Mouse (Mus musculus) kidney, postnatal 14 days (tissue): ENCODE measurements around the gene Cep63.

Source experiments
- DNase-seq: peaks from one replicate; pipeline ENCODE4 v3.0.0; 2022; ENCODE audit warnings: mixed read lengths

Cep63 gene

DNA sequence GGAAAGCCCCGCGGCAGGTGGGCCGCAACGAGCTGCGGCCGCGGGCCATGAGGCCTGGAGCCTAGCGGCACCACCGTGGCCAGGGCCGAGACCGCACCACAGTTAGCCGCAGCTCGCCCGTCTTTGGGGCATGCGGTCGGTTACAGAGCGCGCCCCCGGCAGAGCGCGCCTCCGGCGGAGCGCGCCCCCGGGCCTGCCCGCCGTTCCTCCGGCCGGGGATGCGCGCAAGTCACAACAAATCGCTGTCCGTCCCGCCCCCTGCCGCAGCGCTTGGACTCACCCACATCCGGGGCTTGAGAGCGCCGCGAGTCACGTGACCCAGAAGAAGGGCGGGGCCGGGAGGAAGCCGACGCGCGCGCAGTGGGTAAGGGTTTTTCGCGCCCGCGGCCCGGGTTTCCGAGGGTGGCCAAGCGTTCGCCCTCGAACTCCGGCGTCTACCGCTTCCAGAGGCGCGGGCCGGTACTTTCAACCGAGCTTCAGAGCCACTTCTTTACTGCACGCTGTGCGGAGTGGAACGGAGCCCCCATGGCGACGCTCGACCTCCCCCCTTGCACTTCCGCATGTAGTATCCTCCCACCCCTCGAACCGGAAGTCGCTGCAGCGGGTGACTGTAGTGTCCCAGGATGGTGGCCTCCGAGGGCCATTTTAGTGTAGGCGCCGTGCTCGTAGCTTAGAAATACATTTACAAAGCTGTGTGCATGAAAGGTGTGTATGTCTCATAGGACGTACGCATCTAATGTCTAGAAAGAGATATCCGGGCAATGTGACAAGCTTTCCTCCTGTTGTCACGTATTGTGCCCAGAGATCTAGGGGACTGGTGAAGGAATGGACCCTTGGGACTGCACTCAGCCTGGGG is at the start of gene Cep63, which contains the start of gene Anapc13:
Gene Cep63, minus strand, starts transcription at position 552 of the 856 bp plus-strand sequence.
Gene Anapc13, plus strand, starts transcription at position 314 of the 856 bp plus-strand sequence.
- DNase-seq, result peak; percentile 99

DNA sequence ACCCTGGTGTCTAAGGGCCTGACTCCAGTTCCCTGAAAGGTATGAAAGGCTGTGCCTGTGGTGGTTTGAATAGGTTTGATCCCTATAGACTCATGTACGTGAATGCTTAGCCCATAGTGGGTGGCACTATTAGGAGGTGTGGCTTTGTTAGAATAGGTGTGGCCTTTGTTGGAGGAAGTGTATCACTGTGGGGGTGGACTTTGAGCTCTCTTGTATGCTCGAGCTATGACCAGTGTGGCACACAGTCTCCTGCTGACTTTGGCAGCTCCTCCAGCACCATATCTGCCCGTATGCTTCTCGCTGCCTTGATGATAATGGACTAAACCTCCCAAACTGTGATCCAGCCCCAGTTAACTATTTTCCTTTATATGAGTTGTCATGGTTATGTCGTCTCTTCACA is 49.6 kb upstream of the Cep63 start:
- no peak for DNase-seq

DNA sequence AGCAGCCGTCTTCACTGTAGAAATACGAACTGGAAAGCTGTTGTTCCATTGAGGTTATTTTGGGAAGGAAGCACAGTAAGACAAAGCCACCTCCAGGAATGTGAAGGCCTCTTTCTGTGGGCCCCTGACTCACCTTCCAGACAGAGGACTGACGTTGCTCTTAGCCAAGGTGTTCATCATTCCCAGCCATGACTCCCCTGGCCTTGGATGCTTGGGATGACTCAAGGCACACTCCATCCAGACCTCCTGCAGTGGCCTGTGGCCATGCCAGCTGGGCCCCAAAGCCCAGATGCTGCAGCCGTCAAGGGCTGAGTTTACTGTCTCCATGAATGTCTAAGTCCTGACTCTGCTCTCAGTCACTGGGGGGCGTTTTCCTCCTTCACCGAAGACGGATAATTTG is 47.0 kb upstream of the Cep63 start:
- no peak for DNase-seq

DNA sequence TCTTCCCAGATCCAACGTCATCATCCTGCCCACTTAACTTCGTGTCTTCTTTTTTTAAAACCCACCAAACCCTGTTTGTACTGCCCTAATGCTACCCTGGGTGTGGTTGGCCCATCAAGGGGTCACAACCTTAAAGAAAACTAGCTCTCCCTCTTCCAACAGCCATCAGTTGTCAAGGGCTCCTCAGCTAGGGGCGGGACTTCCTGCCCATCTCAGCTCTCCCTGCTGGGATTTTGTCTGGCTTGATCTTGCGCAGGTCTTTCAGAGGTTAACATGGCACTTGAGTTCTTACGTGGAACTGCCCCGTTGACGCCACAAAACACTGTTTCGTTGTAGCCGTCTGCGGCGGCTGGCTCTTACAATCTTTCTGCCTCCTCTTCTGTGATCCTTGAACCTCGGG is 42.6 kb upstream of the Cep63 start:
- no peak for DNase-seq

DNA sequence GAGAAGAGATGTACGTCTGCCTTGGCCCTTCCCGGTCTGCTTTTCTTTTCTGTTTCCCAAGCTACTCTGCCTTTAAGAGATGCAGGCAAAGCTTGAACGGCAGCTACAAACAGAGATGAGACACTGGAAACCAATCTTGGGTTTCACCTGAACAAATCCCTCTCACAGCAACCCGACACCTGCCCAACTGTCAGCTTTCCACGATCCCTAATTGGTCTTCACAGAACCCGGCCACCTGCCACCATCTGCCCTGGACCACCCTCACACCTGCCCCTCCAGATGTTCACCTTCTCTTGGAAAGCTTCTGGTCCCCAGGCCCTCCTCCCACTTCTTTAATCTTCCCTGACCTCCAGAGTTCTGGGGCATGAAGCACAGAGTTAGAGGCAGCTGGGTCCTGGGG is 41.8 kb upstream of the Cep63 start:
- DNase-seq, result no peak

DNA sequence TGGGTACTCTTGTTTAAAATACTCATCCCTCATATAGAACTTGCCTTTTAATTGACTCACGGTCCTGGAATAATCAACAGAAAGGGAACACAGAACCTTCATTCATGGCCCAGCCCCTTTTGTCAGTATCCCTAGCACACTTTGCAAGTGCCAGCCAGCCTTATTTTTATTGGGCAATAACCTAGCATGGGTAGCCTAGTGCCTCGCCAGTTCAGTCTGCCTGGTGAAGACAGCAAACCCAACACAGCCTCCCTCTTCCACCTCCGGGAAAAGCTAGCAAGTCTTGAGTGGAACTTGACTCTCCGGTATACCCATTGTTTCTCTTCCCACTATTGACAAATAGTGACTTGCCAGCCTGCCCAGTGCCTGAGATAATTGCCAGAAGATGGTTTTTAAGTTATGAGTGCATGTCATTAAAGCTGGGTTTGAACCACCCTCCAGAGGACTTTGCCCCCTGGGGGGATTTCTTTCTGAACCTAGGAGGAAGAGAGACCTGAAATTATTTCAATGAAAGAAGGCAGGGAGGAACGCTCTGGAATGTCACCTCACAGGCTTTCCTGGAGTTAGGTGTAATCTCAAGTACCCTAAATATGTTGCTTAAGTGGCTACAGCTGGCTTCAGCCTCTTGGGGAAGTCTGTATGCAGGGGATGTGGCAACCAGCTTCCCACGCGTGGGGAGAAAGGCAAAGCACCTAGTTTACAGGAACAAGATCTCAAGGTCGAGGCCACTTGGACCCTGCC is 30.2 kb upstream of the Cep63 start:
- no peak for DNase-seq

DNA sequence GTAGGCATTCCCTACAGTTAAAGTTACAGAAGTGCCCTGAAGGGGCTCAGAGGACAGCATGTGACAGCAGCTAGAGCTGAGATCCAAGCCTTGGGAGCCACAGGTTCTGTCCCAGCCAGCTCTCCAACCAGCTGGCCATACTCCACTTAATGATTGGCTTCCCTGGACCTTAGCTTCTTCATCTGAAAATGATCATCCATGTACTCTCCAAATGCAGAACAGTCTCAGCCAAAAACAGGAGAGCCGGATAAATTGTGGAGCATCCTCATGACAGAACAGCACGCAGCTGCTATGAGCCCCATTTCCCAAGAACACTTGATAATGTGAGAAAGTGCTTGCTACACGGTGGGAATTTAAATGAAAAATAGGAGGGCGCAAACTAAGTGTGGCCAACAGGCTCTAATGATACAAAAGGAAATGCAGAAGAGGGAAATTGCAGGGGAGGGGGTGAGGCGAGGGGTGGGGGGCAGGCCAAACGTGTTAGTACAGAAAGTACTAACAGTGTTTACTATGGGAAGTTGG is 24.9 kb upstream of the Cep63 start:
- no peak for DNase-seq

DNA sequence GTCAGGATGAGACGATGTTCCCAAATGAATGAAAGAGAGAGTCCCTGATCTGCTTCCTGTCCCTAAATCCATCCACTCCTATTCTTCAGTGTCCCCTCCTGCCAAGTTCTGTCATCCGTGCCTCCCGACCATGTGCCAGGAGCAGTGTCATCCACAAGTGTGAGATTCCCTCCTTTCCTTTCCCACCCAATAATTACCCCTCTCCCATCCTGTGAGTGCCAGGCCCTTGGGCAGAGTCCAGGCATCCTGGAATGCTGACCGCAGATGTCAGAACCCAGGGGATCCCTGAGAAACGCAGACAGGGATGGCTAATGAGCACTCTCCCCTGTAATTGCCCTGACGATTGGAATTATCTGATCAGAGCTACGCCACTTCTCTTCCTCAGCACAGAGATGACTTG is 24.3 kb upstream of the Cep63 start:
- DNase-seq, result no peak

DNA sequence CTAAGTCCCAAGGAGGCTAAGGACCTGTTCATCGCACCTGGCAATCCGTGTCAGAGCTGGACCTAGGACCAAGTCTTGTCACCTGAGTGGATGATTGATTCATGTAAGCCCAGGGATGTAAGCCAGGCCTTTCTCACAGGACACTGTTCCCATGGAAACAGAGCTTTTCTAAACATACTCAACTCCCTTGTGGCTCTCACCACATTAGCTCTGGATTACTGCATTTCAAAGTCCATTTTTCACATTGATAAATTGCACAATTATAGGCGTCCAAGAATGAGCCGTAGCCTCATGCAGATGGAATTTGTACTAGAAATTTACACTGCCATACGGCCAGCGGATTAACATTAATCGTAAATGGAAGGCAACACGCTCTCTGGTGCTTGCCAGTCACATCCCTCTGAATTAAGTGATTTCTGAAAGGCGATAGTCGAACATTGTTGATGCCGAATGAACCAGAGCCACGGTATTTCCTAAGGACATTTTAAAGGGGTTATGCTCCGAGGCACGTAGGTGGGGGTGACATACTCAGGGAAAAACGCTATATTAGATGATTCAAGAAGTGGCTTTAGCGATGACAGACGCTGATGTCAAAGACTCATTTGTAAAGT is 23.7 kb upstream of the Cep63 start:
- DNase-seq, result no peak

DNA sequence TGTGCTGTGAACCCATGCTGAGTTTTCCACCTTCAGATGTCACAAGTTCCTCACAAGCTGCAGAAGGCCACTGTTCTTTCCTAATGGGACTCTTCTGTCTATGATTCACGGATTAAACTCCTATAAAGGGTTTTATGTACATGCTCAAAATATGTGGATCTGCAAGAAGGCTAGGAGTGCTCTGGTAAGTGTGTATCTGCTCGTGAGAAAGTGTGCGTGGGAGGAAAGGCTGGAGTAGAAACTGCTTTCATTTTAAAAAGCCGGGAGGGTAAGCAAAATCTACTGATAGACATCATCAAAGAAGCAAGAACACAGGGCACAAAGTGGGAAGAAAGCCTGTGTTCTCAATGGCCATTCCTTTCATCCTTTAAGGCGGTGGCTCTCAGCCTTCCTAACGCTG is 20.7 kb upstream of the Cep63 start:
- DNase-seq, result no peak

DNA sequence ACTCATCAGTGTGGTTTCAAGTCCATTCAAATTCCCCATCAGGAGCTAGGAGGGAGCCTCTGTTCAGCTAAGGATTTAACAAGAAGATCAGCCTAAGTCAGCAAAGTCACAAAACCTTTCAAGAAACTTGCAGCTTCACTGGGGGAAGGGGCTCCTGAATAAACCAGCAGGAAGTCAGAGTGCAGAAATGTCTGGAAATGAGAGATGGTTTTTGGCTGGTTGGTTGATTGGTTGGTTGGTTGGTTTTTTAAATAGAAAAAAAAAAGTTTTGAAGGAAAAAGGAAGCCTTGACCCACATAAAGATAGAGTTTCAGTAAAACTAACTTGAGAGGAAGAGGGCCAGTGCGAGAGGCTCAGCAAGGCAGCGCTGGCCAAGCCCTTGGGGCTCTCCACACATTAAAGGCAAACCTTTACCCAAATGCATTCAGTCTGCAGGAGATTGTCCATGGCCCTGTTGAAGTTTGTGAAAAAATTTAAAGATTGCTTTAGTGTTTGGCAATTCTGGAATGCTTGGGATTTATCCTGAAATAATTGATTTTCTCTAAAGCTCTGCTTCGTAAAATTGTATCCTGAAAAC is 18.9 kb upstream of the Cep63 start:
- no peak for DNase-seq

DNA sequence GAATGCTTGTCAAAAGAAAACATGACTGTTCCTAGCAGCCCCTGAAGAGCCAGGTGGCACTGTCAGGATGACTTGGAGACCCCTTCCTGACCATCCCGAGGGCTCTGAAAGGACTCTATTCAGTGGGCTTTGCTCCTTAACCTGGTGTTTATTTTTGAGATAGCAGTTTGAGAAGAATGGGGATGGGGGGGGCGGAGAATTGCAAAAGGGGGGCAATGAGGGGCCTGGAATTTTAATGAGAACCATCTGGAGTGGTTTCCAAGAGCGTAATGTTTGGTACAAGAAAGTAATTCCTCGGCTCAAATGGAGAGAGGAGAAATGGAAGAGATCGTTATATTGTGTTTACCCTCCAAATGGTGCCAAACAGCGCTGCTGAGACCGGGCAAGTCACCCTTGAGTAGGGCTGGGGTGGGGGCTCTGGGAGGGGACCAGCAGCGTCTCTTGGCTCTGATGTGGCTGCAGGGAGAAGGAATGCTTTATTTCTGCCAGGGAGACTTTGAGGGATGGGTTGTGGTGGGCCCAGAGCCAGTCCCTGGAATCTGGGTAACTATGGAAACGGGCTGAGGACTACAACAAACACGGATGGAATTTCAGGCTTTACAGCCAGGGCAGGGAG is 17.3 kb upstream of the Cep63 start:
- peak; percentile 84 for DNase-seq

DNA sequence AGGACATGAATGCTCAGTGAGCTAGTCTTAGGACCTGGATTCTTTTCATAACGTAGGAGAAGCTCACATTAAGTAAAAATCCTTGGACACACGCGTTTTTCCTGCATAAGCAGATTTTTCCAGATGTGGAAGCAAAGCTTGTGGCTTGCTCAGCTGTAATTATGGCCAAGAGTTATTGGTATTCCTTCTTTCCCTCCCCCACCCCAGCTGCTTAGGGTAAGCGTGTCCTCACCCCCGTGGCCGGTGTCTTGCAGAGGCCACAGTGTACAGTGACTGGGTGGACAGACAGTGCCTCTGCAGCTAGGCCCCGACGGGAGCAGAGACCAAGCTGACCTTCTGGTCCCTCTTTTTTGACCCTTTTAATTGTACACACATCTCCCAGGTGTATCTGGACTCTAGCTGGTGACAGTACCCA is 16.7 kb upstream of the Cep63 start:
- DNase-seq, result peak; percentile 54

DNA sequence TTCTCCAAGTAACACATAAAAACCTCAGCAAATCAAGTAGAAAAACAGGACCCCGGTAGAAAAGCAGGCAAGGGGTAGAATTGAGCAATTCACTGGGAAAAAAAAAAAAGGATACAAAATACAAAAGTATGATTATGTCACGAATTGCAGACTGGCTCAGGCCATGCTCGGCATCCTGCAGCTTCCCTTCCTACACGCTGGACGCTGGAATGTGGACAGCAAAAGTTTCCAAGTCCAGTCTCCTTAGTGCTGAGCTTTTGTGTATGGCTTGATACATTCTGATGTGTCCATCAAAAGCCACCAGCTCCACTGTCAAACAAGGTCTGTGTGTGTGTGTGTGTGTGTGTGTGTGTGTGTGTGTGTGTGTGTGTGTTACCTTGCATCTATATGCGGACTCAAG is 15.2 kb upstream of the Cep63 start:
- DNase-seq, result no peak

DNA sequence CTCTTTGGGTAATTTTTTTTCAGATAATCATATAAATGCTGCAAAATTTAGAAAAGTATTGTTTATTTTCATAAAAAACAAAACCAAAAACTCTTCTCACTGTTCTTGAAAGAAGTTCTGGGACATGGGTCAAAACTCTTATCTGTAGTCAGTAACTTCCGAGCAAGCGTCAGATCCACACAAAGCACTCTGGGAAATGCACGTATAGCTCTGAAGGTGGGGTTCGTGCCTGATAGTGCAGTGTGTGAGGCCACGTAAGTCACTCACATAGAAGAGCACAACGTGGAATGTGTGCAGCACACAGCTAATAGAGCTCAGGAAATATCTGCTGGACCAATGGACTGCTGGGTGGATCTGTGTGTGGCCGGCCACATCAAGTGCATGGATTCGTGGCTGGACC is 13.2 kb upstream of the Cep63 start:
- no peak for DNase-seq

DNA sequence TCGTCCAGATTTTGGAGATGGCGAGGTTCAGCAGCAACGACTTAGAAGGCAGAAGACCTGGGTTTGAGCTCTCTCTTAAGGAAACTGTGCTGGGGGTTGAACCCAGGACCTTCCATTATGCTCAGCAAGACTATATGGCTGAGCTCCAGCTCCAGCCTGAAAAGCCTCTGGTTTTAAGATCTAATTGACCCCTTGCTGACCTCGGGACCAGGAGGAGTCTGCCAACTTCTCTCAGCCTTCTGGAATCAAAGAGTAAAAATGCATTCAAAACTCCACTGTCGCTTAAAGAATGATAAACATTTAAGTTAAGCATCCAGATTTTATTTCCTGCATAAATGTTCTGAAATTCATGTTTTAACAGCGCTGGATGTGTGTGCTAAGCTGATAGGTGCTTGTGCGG is 12.6 kb upstream of the Cep63 start:
- peak; percentile 40 for DNase-seq

DNA sequence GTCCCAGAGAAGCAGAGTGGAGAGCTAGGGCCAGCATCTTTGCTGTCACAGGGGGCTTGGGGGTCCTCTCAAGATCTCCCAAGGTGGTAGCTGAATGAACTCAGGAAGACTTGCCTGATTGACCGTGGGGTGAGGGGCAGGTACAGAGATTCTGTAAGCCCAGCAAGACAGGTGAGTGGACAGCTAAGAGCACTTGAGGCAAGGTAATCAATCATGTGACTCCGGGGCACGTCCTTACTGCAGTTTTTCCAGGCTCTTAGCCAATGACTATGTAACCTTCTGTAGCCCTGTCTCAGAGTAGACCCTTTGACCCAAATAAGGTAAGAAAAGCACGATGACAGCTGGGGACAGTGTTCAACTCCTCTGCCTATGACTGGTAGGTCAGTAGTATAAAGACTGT is 10.8 kb upstream of the Cep63 start:
- DNase-seq, result no peak

DNA sequence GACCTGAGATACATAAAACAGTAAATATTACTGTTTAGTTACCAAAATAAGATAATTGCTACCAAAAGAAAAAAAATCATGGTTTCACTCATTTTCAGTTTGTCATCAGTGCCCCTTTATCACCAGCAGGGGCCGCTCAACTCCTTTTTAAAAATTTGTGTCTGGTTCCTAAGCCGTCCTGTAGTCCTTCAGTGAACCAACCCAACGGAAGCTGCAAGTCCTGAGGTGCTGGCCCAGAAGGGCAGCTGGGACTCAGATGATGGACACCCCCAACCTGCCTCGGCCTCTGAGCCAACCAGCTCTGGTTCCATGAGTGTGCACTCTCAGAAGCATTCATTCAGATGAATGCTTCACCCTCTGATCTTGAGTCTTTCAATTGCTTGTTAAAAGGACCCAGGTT is 10.2 kb upstream of the Cep63 start:
- peak; percentile 72 for DNase-seq

DNA sequence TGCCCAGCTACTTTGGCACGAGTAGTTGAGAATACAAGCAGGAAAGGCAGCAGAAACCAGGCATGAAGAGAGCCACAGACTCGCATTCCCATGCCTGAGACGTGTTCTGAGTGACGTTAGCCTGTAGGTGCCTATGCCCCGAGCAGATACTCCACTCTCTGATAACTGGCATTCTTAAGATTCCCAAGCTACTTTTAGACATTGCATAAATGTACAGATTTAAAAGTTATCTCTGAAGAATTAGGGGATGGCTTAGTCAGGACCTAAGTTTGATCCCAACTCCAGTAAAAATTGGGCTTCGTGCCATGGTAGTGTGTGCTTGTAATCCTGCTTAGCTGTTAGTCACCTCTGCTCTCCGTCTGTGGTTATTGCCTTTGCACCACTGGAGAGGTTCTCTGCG is 8.1 kb upstream of the Cep63 start:
- DNase-seq, result no peak

DNA sequence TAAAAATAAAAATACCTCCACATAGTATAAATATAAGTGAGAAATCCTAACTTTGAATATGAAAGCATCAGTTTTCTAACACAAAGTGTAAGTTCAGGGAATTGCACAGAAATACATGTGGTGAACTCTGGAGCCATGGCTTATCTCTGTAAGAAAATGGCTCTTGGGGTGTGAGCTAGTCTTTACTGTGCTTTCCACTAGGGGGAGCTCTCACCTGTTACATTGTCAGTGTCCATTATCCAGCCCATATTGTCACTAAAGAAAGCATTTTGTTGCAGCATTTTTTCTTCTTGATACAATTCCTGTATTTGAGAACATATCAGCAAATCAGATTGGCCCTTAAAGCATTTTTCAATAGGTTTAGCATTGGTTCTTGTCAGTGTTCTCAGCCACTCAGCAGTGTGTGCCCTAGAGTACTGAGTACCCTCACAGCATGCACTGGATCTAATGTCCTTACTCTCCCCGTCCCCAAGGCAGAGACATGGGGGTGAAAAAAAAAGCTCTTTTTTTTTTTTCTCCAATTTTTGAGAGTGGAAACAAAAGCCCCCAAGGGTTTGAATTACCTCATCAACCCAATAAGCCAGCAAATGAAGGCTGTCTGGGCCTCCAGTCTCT is 6.7 kb upstream of the Cep63 start:
- DNase-seq, result peak; percentile 78

DNA sequence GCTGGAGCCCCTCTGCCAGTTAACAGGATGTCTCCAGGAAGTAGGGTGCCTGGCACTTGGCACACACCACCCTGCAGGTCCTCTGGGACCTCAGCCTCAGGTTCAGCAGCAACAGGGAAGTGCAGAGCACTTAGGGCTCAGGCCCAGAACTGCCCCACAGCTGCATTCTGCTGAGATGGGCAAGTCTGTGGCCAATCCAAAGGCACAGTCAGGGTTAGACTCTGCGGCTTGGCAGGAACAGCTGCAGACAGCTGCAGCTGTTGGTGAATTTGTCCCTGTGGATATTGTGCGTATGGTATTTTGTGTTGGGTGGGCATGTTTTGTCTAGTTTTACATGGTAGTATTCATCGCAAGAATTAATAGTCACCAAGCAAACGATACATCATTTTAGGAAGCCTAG is 5.8 kb upstream of the Cep63 start:
- peak; percentile 33 for DNase-seq

DNA sequence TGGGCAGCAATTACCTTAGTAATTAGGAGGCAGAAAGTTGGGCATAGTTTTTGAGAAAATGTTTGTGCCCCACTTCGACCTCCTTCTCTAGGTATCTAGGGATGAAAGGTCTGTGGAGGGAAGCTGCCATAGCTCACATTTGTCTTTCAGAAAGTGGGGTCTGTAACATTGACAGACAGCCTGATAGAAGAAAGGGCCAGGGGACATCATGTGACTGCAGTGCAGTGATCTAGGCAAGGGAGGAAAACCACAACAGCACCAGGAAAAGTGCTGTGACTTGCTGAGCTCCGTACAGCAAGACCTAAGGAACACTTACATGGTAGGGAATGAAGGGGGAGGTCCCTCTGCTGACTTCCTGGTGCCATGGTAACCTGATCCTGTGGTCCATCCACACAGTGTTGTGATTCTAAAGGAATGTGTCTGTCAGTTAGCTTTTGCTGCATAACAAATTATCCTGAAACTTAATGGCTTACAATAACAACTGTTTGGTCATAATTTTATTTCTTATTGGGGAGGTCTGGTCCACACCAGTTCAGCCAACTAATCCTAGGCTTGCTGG is 5.3 kb upstream of the Cep63 start:
- DNase-seq, result no peak
